Mouse (Mus musculus): ENCODE results near the gene Klhl36. TPM values are rescaled to one million over a fixed set of nuclear protein-coding genes. Genes with fewer than 3 reads are reported as not detected.

The Klhl36 gene
- polyA plus RNA-seq, 1 experiment from 2014 or later = 13.8 TPM

GRCm38 (mm10) chr8:119831336-119831995 is 30.6 kb upstream of the Klhl36 start:
- WGBS = 18% methylated on average over 20 of the region's 20 CpGs
- peaks cover 77% of the 10 kb centered on the region for H3K4me1 ChIP-seq (ENCODE audit: control insufficient read depth, insufficient read depth, low read length)
- H3K36me3 ChIP-seq (ENCODE audit: control insufficient read depth, insufficient read depth, low read length) = no peaks in the 10 kb centered on the region
- no peaks in the 10 kb centered on the region for H3K9me3 ChIP-seq (ENCODE audit: control insufficient read depth, low read length)
- peak overlapping the region; percentile 88 for H3K27ac ChIP-seq (ENCODE audit: low read depth, low read length)
- no peaks in the 10 kb centered on the region for H3K27me3 ChIP-seq (ENCODE audit: control insufficient read depth, insufficient read depth, low read length)
- peak overlapping the region; percentile 21; the same call in 1 of the 2 replicates for H3K4me2 ChIP-seq (replicated peaks; ENCODE audit: low read depth, low read length)
- ATAC-seq (ENCODE audit: low FRiP score, low TSS enrichment) = peak; percentile 81
- 0 out of 2 replicates have a peak overlapping the region, but pooled peaks have one; percentile 13 for H3K9ac ChIP-seq (ENCODE audit: low read depth, low read length)
- no peak overlapping the region for H3K4me3 ChIP-seq (ENCODE audit: low read length)

DNA sequence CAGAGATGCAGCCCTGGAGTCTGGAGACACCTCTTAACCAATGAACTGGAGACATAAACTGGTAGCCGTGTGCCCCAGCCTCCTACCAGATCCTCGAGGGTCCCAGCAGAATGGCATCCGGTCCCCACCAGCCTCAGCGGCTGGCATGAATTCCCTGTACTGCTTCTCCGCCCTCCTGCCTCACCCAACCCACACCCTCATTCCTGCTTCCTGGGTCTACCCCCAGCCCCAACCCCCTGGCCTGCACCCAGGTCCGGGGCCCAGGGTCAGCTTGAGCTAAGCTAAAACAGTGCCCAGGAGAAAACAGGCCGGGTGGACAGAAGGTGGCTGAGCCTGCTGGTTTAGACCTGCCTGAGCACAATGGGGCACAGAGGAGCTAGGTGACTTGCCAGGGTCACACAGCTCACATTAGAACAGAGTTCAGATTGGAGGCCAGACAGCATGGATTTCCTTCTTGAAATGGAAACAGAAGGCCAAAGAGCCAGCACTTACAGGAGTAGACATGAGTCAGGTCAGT is 29.9 kb upstream of the Klhl36 start:
- Histone ChIP-seq H3K36me3 (ENCODE audit: control insufficient read depth, insufficient read depth, low read length) (no peaks in the 10 kb centered on the region), H3K4me3 (ENCODE audit: low read length) (no peak overlapping the region), H3K9me3 (ENCODE audit: control insufficient read depth, low read length) (no peaks in the 10 kb centered on the region), H3K27me3 (ENCODE audit: control insufficient read depth, insufficient read depth, low read length) (no peaks in the 10 kb centered on the region), H3K9ac (ENCODE audit: low read depth, low read length) (peak overlapping the region; percentile 38; the same call in 1 of the 2 replicates), H3K4me1 (ENCODE audit: control insufficient read depth, insufficient read depth, low read length) (peaks cover 76% of the 10 kb centered on the region), H3K27ac (ENCODE audit: low read depth, low read length) (peak overlapping the region; percentile 88), H3K4me2 (replicated peaks; ENCODE audit: low read depth, low read length) (peak overlapping the region; percentile 13; the same call in 1 of the 2 replicates)
- no peak for ATAC-seq (ENCODE audit: low FRiP score, low TSS enrichment)
- WGBS = 37% methylated on average over 7 of the region's 7 CpGs

GRCm38 (mm10) chr8:119832931-119833330 is 29.1 kb upstream of the Klhl36 start:
- 15% methylated on average over 5 of the region's 5 CpGs for WGBS
- Histone ChIP-seq H3K27me3 (ENCODE audit: control insufficient read depth, insufficient read depth, low read length) (no peaks in the 10 kb centered on the region), H3K9me3 (ENCODE audit: control insufficient read depth, low read length) (no peaks in the 10 kb centered on the region), H3K36me3 (ENCODE audit: control insufficient read depth, insufficient read depth, low read length) (no peaks in the 10 kb centered on the region), H3K4me3 (ENCODE audit: low read length) (no peak overlapping the region), H3K9ac (ENCODE audit: low read depth, low read length) (no peak overlapping the region), H3K4me2 (replicated peaks; ENCODE audit: low read depth, low read length) (no peak overlapping the region; the same call in 1 of the 2 replicates), H3K27ac (ENCODE audit: low read depth, low read length) (peak overlapping the region; percentile 88), H3K4me1 (ENCODE audit: control insufficient read depth, insufficient read depth, low read length) (peaks cover 76% of the 10 kb centered on the region)
- no peak for ATAC-seq (ENCODE audit: low FRiP score, low TSS enrichment)

GRCm38 (mm10) chr8:119834676-119835075 is 27.4 kb upstream of the Klhl36 start:
- H3K27ac ChIP-seq (ENCODE audit: low read depth, low read length) = no peak overlapping the region
- no peak overlapping the region for H3K4me2 ChIP-seq (replicated peaks; ENCODE audit: low read depth, low read length)
- 86% methylated on average over 6 of the region's 6 CpGs for WGBS
- H3K4me3 ChIP-seq (ENCODE audit: low read length) = no peak overlapping the region
- no peak for ATAC-seq (ENCODE audit: low FRiP score, low TSS enrichment)
- H3K27me3 ChIP-seq (ENCODE audit: control insufficient read depth, insufficient read depth, low read length) = no peaks in the 10 kb centered on the region
- H3K4me1 ChIP-seq (ENCODE audit: control insufficient read depth, insufficient read depth, low read length) = peaks cover 74% of the 10 kb centered on the region
- no peaks in the 10 kb centered on the region for H3K9me3 ChIP-seq (ENCODE audit: control insufficient read depth, low read length)
- H3K36me3 ChIP-seq (ENCODE audit: control insufficient read depth, insufficient read depth, low read length) = no peaks in the 10 kb centered on the region
- H3K9ac ChIP-seq (ENCODE audit: low read depth, low read length) = no peak overlapping the region

- Histone ChIP-seq H3K4me1 (ENCODE audit: control insufficient read depth, insufficient read depth, low read length) (peaks cover 70% of the 10 kb centered on the region), H3K27me3 (ENCODE audit: control insufficient read depth, insufficient read depth, low read length) (no peaks in the 10 kb centered on the region), H3K4me2 (replicated peaks; ENCODE audit: low read depth, low read length) (no peak overlapping the region), H3K36me3 (ENCODE audit: control insufficient read depth, insufficient read depth, low read length) (no peaks in the 10 kb centered on the region), H3K9ac (ENCODE audit: low read depth, low read length) (no peak overlapping the region), H3K27ac (ENCODE audit: low read depth, low read length) (no peak overlapping the region), H3K9me3 (ENCODE audit: control insufficient read depth, low read length) (no peaks in the 10 kb centered on the region), H3K4me3 (ENCODE audit: low read length) (no peak overlapping the region)
- ATAC-seq (ENCODE audit: low FRiP score, low TSS enrichment) = no peak
- WGBS = 92% methylated on average over 5 of the region's 5 CpGs
Observed at GRCm38 (mm10) chr8:119835270-119835669, 26.8 kb upstream of the Klhl36 start.

DNA sequence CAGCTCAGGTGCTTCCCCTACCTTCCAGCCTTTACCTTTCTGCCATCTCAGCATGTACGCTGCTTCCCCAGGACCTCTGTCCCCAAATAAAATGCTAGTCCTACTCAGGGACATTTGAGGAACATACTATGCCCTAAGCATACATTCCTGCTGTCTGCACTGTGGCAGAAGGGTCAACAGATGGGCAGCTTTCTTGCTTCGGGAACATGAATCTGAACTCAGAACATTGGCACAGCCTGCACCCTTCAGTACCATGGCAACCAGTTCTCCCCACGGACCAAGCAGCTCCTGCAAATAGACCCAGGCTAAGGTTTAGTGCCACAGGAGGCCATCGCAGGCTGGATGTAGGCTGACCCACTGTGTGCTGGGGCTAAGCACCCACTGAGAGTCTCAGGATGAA is 25.2 kb upstream of the Klhl36 start:
- no peaks in the 10 kb centered on the region for H3K9me3 ChIP-seq (ENCODE audit: control insufficient read depth, low read length)
- ATAC-seq (ENCODE audit: low FRiP score, low TSS enrichment) = no peak
- no peak overlapping the region for H3K9ac ChIP-seq (ENCODE audit: low read depth, low read length)
- H3K4me3 ChIP-seq (ENCODE audit: low read length) = no peak overlapping the region
- H3K27ac ChIP-seq (ENCODE audit: low read depth, low read length) = no peak overlapping the region
- H3K4me2 ChIP-seq (replicated peaks; ENCODE audit: low read depth, low read length) = no peak overlapping the region
- 81% methylated on average over 4 of the region's 4 CpGs for WGBS
- H3K36me3 ChIP-seq (ENCODE audit: control insufficient read depth, insufficient read depth, low read length) = no peaks in the 10 kb centered on the region
- H3K4me1 ChIP-seq (ENCODE audit: control insufficient read depth, insufficient read depth, low read length) = peaks cover 60% of the 10 kb centered on the region
- no peaks in the 10 kb centered on the region for H3K27me3 ChIP-seq (ENCODE audit: control insufficient read depth, insufficient read depth, low read length)

GRCm38 (mm10) chr8:119837553-119838071 is 24.5 kb upstream of the Klhl36 start:
- H3K27me3 ChIP-seq (ENCODE audit: control insufficient read depth, insufficient read depth, low read length) = no peaks in the 10 kb centered on the region
- H3K9me3 ChIP-seq (ENCODE audit: control insufficient read depth, low read length) = no peaks in the 10 kb centered on the region
- peak overlapping the region; percentile 6; the same call in 1 of the 2 replicates for H3K4me3 ChIP-seq (ENCODE audit: low read length)
- no peak for ATAC-seq (ENCODE audit: low FRiP score, low TSS enrichment)
- 28% methylated on average over 10 of the region's 10 CpGs for WGBS
- H3K36me3 ChIP-seq (ENCODE audit: control insufficient read depth, insufficient read depth, low read length) = no peaks in the 10 kb centered on the region
- peaks cover 52% of the 10 kb centered on the region for H3K4me1 ChIP-seq (ENCODE audit: control insufficient read depth, insufficient read depth, low read length)
- peak overlapping the region; percentile 68 for H3K27ac ChIP-seq (ENCODE audit: low read depth, low read length)
- H3K4me2 ChIP-seq (replicated peaks; ENCODE audit: low read depth, low read length) = peak overlapping the region; percentile 62
- peak overlapping the region; percentile 35; the same call in 1 of the 2 replicates for H3K9ac ChIP-seq (ENCODE audit: low read depth, low read length)

GRCm38 (mm10) chr8:119838100-119838982 is 23.7 kb upstream of the Klhl36 start:
- peak overlapping the region; percentile 58 for H3K4me3 ChIP-seq (ENCODE audit: low read length)
- H3K9ac ChIP-seq (ENCODE audit: low read depth, low read length) = peak overlapping the region; percentile 47; the same call in 1 of the 2 replicates
- H3K27me3 ChIP-seq (ENCODE audit: control insufficient read depth, insufficient read depth, low read length) = no peaks in the 10 kb centered on the region
- no peaks in the 10 kb centered on the region for H3K36me3 ChIP-seq (ENCODE audit: control insufficient read depth, insufficient read depth, low read length)
- no peaks in the 10 kb centered on the region for H3K9me3 ChIP-seq (ENCODE audit: control insufficient read depth, low read length)
- no peak for ATAC-seq (ENCODE audit: low FRiP score, low TSS enrichment)
- H3K4me2 ChIP-seq (replicated peaks; ENCODE audit: low read depth, low read length) = peak overlapping the region; percentile 62
- peaks cover 44% of the 10 kb centered on the region for H3K4me1 ChIP-seq (ENCODE audit: control insufficient read depth, insufficient read depth, low read length)
- WGBS = 62% methylated on average over 19 of the region's 19 CpGs
- peak overlapping the region; percentile 68; the same call in 1 of the 2 replicates for H3K27ac ChIP-seq (ENCODE audit: low read depth, low read length)

All from kidney, embryonic 14.5 days (tissue).